In genomic region chr5:134063362-134064064, GRCm38 (mm10) we compare ENCODE assay signal across 8 mouse cellular contexts. TPM values are rescaled to one million over a fixed set of nuclear protein-coding genes. Genes with fewer than 3 reads are reported as not detected.
DNase-seq lines count a peak whose midpoint lies in the region; ATAC-seq and TF ChIP-seq lines count a peak whose summit lies in the region.

No protein-coding gene starts in this region.

- H3K4me2 ChIP-seq in embryonic facial prominence, embryonic 13.5 days: no peak overlapping the region
- no peak overlapping the region for H3K4me2 ChIP-seq in kidney, embryonic 16.5 days (replicated peaks; ENCODE audit: low read depth, low read length)
- no peak overlapping the region for H3K4me2 ChIP-seq in limb, embryonic 15.5 days
- H3K4me2 ChIP-seq in neural tube, embryonic 13.5 days: no peak overlapping the region

- no peak overlapping the region for H3K4me3 ChIP-seq in embryonic facial prominence, embryonic 13.5 days
- H3K4me3 ChIP-seq in heart, adult 2 months: no peak overlapping the region
- no peak overlapping the region for H3K4me3 ChIP-seq in kidney, embryonic 16.5 days (ENCODE audit: low read length)
- no peak overlapping the region for H3K4me3 ChIP-seq in limb, embryonic 15.5 days
- H3K4me3 ChIP-seq in neural tube, embryonic 13.5 days: no peak overlapping the region
- H3K4me3 ChIP-seq in thymus, adult 2 months (ENCODE audit: control insufficient read depth, insufficient read depth, low read length): no peak overlapping the region

- TF ChIP-seq CTCF in heart, adult 2 months (IDR thresholded peaks at IDR 0.05): peak; percentile 83
- TF ChIP-seq CTCF in thymus, adult 2 months (IDR thresholded peaks at IDR 0.05; ENCODE audit: borderline replicate concordance, control insufficient read depth, extremely low read depth, insufficient read depth, low read length, poor library complexity): peak; percentile 47; the same call in 1 of the 2 replicates

- peak; percentile 57; the same call in 1 of the 2 replicates for ATAC-seq in embryonic facial prominence, embryonic 13.5 days (ENCODE audit: insufficient number of reproducible peaks, insufficient read depth, low FRiP score, low TSS enrichment, low read depth)
- peak; percentile 85; the same call in 1 of the 2 replicates for ATAC-seq in kidney, embryonic 16.5 days (ENCODE audit: low FRiP score, low TSS enrichment)
- peak; percentile 63; the same call in 1 of the 2 replicates for ATAC-seq in limb, embryonic 15.5 days (ENCODE audit: insufficient number of reproducible peaks, low FRiP score, low TSS enrichment, low read depth)
- peak; percentile 62; the same call in 1 of the 2 replicates for ATAC-seq in neural tube, embryonic 13.5 days (ENCODE audit: low read depth)

- peak; percentile 60 to 64 for DNase-seq in B cell, adult 2 months
- DNase-seq in adrenal gland, postnatal 4 days (ENCODE audit: low spot score in 2 of 2): peak; percentile 57 to 65
- DNase-seq in heart, adult 2 months: peak; percentile 70 to 84
- peak; percentile 56 for DNase-seq in thymus, adult 2 months

- H3K4me1 ChIP-seq in embryonic facial prominence, embryonic 13.5 days: peaks cover 9% of the 10 kb centered on the region
- H3K4me1 ChIP-seq in heart, adult 2 months (ENCODE audit: control insufficient read depth, insufficient read depth, low read length): no peaks in the 10 kb centered on the region
- no peaks in the 10 kb centered on the region for H3K4me1 ChIP-seq in kidney, embryonic 16.5 days (ENCODE audit: insufficient read depth, low read length)
- H3K4me1 ChIP-seq in limb, embryonic 15.5 days: peaks cover 19% of the 10 kb centered on the region
- peaks cover 6% of the 10 kb centered on the region; the same call in 1 of the 2 replicates for H3K4me1 ChIP-seq in neural tube, embryonic 13.5 days (replicated peaks)
- no peaks in the 10 kb centered on the region for H3K4me1 ChIP-seq in thymus, adult 2 months (replicated peaks; ENCODE audit: control insufficient read depth, insufficient read depth, low read length)

- H3K9ac ChIP-seq in embryonic facial prominence, embryonic 13.5 days: no peak overlapping the region
- no peak overlapping the region for H3K9ac ChIP-seq in heart, adult 2 months (ENCODE audit: low read depth, low read length)
- H3K9ac ChIP-seq in kidney, embryonic 16.5 days (replicated peaks; ENCODE audit: low read length): no peak overlapping the region
- no peak overlapping the region for H3K9ac ChIP-seq in limb, embryonic 15.5 days
- H3K9ac ChIP-seq in neural tube, embryonic 13.5 days: no peak overlapping the region

- H3K27me3 ChIP-seq in embryonic facial prominence, embryonic 13.5 days: peaks cover 7% of the 10 kb centered on the region; the same call in 1 of the 2 replicates
- no peaks in the 10 kb centered on the region for H3K27me3 ChIP-seq in heart, adult 2 months (ENCODE audit: control insufficient read depth, insufficient read depth, low read length)
- no peaks in the 10 kb centered on the region for H3K27me3 ChIP-seq in kidney, embryonic 16.5 days (ENCODE audit: insufficient read depth, low read length)
- H3K27me3 ChIP-seq in limb, embryonic 15.5 days: 0 out of 2 replicates have a peak, but pooled peaks cover 8% of the 10 kb centered on the region
- H3K27me3 ChIP-seq in neural tube, embryonic 13.5 days: peaks cover 11% of the 10 kb centered on the region; the same call in 1 of the 2 replicates
- no peaks in the 10 kb centered on the region for H3K27me3 ChIP-seq in thymus, adult 2 months (ENCODE audit: control insufficient read depth, insufficient read depth, low read length)

- 41% methylated on average over 15 of the region's 15 CpGs for WGBS in embryonic facial prominence, embryonic 13.5 days
- WGBS in heart, adult 2 months: 41% methylated on average over 15 of the region's 15 CpGs
- 40% methylated on average over 15 of the region's 15 CpGs for WGBS in kidney, embryonic 16.5 days
- 39% methylated on average over 15 of the region's 15 CpGs for WGBS in limb, embryonic 15.5 days
- WGBS in neural tube, embryonic 13.5 days: 53% methylated on average over 15 of the region's 15 CpGs
- WGBS in thymus, adult 2 months: 49% methylated on average over 15 of the region's 15 CpGs

- no peaks in the 10 kb centered on the region for H3K9me3 ChIP-seq in embryonic facial prominence, embryonic 13.5 days
- no peaks in the 10 kb centered on the region for H3K9me3 ChIP-seq in kidney, embryonic 16.5 days (ENCODE audit: low read length)
- H3K9me3 ChIP-seq in limb, embryonic 15.5 days: no peaks in the 10 kb centered on the region
- no peaks in the 10 kb centered on the region for H3K9me3 ChIP-seq in neural tube, embryonic 13.5 days

- no peak overlapping the region for H3K27ac ChIP-seq in embryonic facial prominence, embryonic 13.5 days
- no peak overlapping the region for H3K27ac ChIP-seq in heart, adult 2 months
- no peak overlapping the region for H3K27ac ChIP-seq in kidney, embryonic 16.5 days (ENCODE audit: low read length)
- no peak overlapping the region for H3K27ac ChIP-seq in limb, embryonic 15.5 days
- H3K27ac ChIP-seq in neural tube, embryonic 13.5 days (replicated peaks): no peak overlapping the region
- no peak overlapping the region for H3K27ac ChIP-seq in thymus, adult 2 months (ENCODE audit: control insufficient read depth, insufficient read depth, low read length)

- H3K79me2 ChIP-seq in heart, adult 2 months (replicated peaks; ENCODE audit: control insufficient read depth, insufficient read depth, low read length): no peaks in the 10 kb centered on the region

- peak; percentile 59; the same call in 1 of the 2 replicates for TF ChIP-seq EP300 in heart, adult 2 months (IDR thresholded peaks at IDR 0.05; ENCODE audit: insufficient read depth, low read depth, low read length)

- no peak for TF ChIP-seq POLR2A in heart, adult 2 months (IDR thresholded peaks at IDR 0.05; ENCODE audit: insufficient read depth, low read depth, low read length)
- TF ChIP-seq POLR2A in thymus, adult 2 months (IDR thresholded peaks at IDR 0.05; ENCODE audit: control insufficient read depth, extremely low read depth, insufficient read depth, low read length, poor library complexity): no peak

- no peaks in the 10 kb centered on the region for H3K36me3 ChIP-seq in embryonic facial prominence, embryonic 13.5 days
- H3K36me3 ChIP-seq in heart, adult 2 months (ENCODE audit: control insufficient read depth, insufficient read depth, low read length): no peaks in the 10 kb centered on the region
- no peaks in the 10 kb centered on the region for H3K36me3 ChIP-seq in kidney, embryonic 16.5 days (ENCODE audit: insufficient read depth, low read length)
- no peaks in the 10 kb centered on the region for H3K36me3 ChIP-seq in limb, embryonic 15.5 days
- H3K36me3 ChIP-seq in neural tube, embryonic 13.5 days: no peaks in the 10 kb centered on the region
- no peaks in the 10 kb centered on the region for H3K36me3 ChIP-seq in thymus, adult 2 months (ENCODE audit: control insufficient read depth, insufficient read depth, low read length)

- intact Hi-C loops in heart, adult 2 months (cut with DNase I): loop anchor here (10.0 kb wide), 1 partner anchor 259 kb away; no protein-coding TSS in a partner anchor

RNA-seq across cellular contexts. Expression of gene Castor2, which starts 36.0 kb away (rescaled TPM):
- 10 to 100 TPM; 16.6 to 23.7 TPM for total RNA-seq in adrenal gland, postnatal 4 days (2021)
- 6.0 and 7.0 TPM in 2 replicates for polyA plus RNA-seq in embryonic facial prominence, embryonic 13.5 days (2015; fragmentation: Nextera tagmentation; extraction: Ambion mirVana)
- total RNA-seq in heart, adult 2 months (2021): 10 to 100 TPM; 20.7 to 21.1 TPM
- 14.2 and 18.2 TPM in 2 replicates for polyA plus RNA-seq in heart, adult 2 months (2012; rRNA removed)
- 14.0 and 15.2 TPM in 2 replicates for polyA plus RNA-seq in kidney, embryonic 16.5 days (2015; fragmentation: Nextera tagmentation; extraction: Ambion mirVana)
- 8.5 and 9.4 TPM in 2 replicates for polyA plus RNA-seq in limb, embryonic 15.5 days (2015; fragmentation: Nextera tagmentation; extraction: Ambion mirVana)
- polyA plus RNA-seq in neural tube, embryonic 13.5 days (2015; fragmentation: Nextera tagmentation; extraction: Ambion mirVana): 20.9 and 22.0 TPM in 2 replicates
- 15.9 and 18.0 TPM in 2 replicates for polyA plus RNA-seq in thymus, adult 2 months (2012; rRNA removed)
